Mouse (Mus musculus) spleen, embryonic (tissue): Measurements from ENCODE around the gene Bmper.

Experiments used
- CTCF ChIA-PET: fragments of 350-600 bp; sonication (Branson Sonifier 250); formaldehyde crosslinking; loops from one replicate; lab custom pipeline; 2022; lab: Charles Lee

The Bmper gene

GRCm38 (mm10) chr9:23300376-23300775 is 77.5 kb downstream of the Bmper start:
- CTCF ChIA-PET, result no interaction called here

DNA sequence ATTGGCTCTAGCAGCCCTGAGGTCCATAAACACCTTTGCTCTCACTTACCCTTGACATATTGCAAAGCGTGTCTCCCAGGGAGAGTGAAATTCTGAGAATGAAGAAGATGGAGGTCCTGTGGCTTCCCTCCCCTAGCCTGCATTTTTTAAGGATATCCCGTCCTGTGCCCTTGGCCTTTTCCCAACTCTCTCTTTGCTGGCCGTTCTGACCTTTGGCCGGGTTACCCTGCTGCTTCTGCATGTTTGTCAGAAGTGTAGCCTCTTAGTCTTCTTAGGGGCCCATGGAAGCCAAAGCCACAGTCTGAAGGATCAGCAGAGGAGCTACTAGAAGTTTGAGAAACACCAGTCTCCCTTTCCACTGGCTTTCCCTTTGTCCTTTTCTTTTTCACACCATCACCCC is 82.8 kb downstream of the Bmper start:
- CTCF ChIA-PET, result no interaction called here

GRCm38 (mm10) chr9:23306226-23306625 is 83.3 kb downstream of the Bmper start:
- CTCF ChIA-PET, result no interaction called here

- CTCF ChIA-PET, result no interaction called here
These were observed 85.0 kb downstream of the Bmper start for GRCm38 (mm10) chr9:23307835-23308234.

DNA sequence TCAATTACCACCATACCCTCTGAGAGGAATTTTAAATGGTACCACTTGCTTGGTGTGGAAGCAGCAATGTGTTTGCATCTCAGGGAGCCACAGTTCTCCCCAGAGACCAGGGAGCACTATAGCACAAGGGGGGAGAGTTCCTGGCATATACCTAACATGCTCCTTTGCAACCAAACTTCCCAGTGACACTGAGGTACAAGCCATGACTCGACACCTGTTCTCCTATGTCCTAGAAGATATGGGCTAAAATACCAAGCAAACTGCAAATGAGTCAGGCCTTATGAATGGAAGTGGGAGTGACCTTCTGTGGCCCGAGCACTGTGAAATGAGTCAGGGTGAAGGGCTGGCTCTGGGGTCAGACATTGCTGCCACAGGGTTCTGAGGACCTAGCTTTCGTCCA is 88.1 kb downstream of the Bmper start:
- CTCF ChIA-PET, result no interaction called here

GRCm38 (mm10) chr9:23311956-23312355 is 89.1 kb downstream of the Bmper start:
- CTCF ChIA-PET, result no interaction called here

DNA sequence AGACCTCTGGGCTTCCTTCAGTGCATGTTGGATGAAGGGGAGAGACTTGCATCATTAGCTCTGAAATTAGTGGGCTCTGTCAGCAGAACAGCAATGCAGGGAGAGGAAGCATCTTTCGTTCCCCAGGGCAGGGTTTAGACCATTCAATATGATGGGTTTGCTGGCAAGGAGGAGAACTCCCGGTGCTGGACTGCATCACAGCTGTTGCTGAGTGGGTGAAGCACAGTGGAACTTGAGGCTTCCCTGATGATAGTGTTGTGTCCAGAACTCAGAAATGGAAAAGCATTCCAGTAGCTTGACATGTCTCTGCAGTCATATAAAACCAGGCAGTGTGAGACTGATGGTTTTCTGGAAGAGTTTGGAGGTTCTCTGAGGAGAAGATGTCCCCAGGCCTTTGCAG is 90.0 kb downstream of the Bmper start:
- CTCF ChIA-PET, result no interaction called here

DNA sequence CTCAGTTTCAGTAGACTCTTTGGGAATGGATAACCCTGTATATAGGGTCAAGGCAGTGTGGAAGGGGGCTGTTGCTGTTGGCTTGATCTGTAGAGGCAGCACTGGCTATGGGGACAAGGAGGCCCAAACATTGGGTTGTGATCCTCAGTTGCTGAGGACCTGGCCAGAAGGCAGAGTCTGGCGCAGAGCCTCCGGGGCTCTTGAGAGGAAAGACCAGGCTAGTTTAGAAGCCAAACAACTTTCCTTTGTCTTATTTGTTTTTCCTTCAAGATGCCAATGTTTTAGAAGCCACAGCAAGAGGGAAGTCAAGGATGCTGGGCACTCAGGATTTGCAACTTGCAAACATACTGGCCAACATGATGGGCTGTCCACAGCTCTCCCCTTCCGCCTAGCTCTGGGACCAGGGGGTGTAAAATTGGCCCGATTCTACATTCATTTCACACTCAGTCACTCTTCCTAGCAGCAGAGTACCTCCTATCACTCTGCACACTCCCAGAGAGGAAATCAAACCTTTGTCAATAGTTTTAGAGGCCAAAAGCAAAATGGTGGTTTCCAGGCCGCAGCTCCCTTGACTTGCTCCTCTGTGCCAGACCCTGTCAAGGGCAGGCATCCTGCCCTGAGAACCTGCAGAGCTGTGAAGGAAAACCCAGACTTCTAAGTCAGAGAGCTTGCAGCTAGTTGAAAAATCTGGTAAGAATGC is 92.9 kb downstream of the Bmper start:
- CTCF ChIA-PET, result no interaction called here

DNA sequence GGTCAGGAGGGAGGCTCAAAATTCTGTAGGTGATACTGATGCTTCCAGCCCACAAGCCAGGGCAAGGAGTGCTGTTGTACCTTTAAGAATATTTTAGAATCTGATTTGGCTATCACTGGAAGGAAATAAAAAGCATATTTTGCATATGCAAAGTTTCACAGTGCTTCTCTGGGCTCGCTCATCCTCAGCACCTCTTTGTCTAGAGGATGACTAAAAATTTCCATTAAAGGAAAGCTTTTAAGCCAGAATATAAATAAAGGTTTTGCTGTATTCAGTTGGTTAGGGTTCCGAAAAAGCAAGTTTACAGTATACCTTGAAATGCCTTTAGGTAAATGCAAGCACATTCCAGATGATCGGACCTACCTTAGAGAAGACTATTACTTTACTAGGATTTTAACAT is 105.0 kb downstream of the Bmper start:
- CTCF ChIA-PET, result no interaction called here

- CTCF ChIA-PET, result no interaction called here
These were observed 110.3 kb downstream of the Bmper start for GRCm38 (mm10) chr9:23333041-23333622.

- CTCF ChIA-PET, result no interaction called here
These were observed 117.7 kb downstream of the Bmper start for GRCm38 (mm10) chr9:23340551-23340950.

DNA sequence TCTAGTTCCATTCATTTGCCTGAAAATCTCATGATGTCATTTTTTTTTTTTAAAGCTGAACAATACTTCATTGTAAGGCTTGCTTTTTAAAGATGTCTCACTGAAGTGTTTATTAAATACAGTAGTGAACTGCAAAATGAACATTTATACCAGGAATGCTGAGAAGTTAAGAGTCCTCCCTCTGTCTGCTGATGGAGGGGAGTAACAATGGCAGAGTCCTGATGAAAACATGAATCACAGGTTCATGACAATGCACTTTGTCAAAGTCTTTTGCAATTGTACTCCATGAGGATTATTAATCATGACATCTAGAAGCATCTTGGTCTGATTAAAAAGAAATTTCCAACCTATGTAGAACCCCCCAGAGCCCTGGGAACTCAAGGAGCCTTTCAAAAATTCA is 118.4 kb downstream of the Bmper start:
- CTCF ChIA-PET, result no interaction called here

DNA sequence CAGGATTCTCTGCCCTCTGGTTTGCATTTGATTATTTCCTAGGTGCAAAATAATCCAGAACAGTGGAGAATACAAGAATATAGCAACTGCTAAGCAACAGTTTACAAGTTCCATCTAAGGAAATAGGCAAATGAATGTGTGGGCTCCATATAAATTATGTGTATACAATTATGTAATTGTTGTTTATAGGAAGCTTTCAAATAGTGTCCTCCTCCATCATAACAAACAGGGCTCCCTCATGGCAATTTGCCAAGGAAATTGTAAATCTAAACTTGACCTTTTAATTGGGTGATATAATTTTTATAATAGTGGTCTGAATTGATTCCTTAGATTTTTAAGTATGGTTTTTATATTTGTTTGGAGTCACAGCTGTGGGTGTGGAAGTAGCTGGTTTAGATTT is 121.5 kb downstream of the Bmper start:
- CTCF ChIA-PET, result no interaction called here

DNA sequence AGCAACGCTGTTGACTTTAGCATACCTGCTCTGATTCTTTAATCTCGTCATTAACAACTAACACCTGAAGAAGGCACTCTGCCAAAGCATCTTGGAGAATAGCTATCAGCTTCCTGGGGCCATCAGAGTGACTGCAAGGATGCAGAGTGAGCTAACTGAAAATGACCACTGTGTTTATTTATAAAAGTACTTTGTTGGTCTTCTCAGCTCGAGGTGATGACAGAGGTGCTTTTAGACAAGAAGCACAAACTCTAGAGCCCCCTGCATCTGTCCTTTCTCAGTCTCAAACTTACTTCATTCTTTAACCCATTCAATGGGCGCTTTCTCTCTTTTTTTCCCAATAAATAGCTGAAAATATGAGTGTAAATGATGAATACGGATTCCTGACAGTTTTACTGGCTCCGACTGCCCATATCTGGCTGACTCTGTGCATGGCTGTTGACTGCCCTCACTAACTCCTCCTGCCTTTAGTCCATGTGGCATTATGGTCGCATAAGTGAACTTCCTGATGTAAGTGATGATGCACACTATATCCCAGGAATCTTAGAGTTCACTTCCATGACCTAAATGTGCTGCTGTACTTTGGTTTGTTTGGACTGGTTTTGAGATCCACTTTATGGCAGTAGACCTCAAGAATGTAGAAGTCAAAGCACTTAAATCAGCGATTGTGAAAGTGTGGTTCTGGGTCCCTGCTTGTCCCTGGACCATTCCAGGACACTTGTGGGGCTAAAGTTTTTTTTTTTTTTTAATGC is 122.4 kb downstream of the Bmper start:
- CTCF ChIA-PET, result no interaction called here

DNA sequence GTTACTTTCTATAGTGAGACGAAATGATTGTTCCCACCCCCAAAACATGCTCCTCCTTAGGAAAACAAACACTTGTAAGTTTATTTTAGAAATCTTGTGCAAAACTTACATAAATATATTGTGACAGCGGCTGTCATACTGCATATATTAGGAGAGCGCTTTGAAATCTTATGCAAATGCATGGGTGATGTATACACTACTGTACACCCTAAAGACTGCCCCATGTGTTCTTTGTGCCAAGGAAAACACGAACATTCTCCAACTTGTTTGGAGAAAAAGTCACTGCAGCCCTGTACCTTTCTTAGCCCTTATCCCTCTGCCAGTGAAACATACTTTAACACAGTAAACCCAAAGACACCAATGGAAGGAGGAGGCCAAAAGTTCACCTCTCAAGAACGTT is 126.7 kb downstream of the Bmper start:
- CTCF ChIA-PET, result no interaction called here

- CTCF ChIA-PET, result no interaction called here
These were observed 128.5 kb downstream of the Bmper start for GRCm38 (mm10) chr9:23351400-23351799.

GRCm38 (mm10) chr9:23352396-23352795 is 129.5 kb downstream of the Bmper start:
- CTCF ChIA-PET, result no interaction called here

DNA sequence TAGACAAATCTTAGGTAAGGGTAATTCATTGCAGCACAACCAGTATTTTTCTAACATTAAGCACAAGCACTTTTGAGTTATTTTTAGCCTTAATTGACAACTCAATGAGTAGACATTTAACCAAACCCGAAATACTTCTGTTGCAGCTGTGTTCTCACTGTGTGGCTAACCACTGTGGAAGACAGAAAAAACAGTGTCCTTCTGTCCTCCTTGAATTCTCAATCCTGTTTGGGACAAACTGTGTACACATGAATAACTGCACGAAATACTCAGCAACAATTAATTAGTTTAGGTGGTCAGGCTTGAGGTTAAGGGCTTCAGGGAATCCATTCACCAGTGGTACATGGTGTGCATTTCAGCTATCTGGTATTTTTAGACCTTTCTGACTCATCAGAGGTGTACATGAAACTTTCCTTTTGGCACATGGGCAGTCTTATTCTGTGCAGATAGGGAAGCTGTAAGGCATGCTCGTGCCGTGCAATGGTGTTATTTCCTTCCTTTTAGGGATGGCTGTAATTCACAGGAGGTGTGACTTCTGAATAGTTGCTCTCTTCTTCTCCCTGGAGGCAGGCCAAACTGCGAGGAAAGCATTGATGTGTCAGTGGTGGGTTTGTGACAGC is 131.4 kb downstream of the Bmper start:
- CTCF ChIA-PET, result interaction anchor here (0.8 kb wide), 1 partner anchor 190 kb away, joined by 8 read pairs; no protein-coding TSS in a partner anchor

DNA sequence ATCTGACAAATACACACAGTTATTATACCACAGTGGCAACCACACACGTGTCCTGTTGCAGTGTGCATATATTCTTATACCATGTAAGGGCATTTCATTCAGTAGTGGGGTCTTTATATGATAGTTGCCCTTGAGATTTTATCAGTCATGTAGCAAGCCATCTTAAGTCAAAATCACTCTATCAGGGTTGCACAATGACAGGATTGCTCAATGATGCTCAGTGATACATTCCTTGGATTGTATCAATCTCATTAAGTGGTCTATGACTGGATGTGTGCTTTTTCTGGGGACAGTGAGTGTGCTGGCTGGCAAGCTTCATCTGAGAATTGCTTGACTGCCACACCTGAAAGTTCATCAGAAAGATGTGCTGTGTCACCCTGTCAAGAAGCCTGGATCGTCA is 135.2 kb downstream of the Bmper start:
- CTCF ChIA-PET, result no interaction called here

DNA sequence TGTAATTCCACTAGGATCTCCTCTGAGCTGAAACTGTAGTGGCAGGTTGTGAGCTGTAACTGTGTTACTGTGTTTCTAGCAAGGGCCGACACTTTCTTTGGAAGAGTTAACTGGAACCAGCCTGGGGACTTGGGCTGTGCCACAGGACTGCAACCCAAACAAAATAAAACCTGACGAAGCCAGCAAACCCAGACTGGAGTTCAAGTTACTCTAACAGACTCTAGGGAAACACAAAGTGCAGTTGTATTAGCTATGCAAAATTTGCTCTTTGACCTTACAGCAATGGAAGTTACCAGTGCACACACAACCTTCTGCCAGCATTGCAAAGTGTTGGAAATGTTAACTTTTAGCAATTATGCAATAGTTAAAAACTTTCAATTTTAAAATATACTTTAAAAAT is 140.3 kb downstream of the Bmper start:
- CTCF ChIA-PET, result no interaction called here

- CTCF ChIA-PET, result no interaction called here
These were observed 140.7 kb downstream of the Bmper start for GRCm38 (mm10) chr9:23363540-23363939.

- CTCF ChIA-PET, result no interaction called here
These were observed 141.2 kb downstream of the Bmper start for GRCm38 (mm10) chr9:23364047-23364446.

- CTCF ChIA-PET, result no interaction called here
These were observed 145.2 kb downstream of the Bmper start for GRCm38 (mm10) chr9:23368124-23368523.
